10 mouse cellular contexts compared by ENCODE assay signal in genomic region chr5:72904903-72905790, GRCm38 (mm10). TPM values are rescaled to one million over a fixed set of nuclear protein-coding genes. Genes with fewer than 3 reads are reported as not detected.
DNase-seq lines count a peak whose midpoint lies in the region; ATAC-seq and TF ChIP-seq lines count a peak whose summit lies in the region.
"Had no signal": no experiment of that assay in that cellular context is flagged by ENCODE, and none has a peak within 500 bp of the region (broad histone marks: within the 10 kb centered on the region; RNA-seq: fewer than 3 reads in every experiment).

No protein-coding gene starts in this region.

- no peak for DNase-seq in testis, postnatal 14 days (ENCODE audit: low spot score)
- DNase-seq in heart, adult 11 months = peak; percentile 96
- DNase-seq in hindbrain, postnatal 0 days (ENCODE audit: low spot score) = no peak
- DNase-seq in right cerebral cortex, postnatal 10 days (ENCODE audit: low spot score in 2 of 2) = no peak
- no peak for DNase-seq in urinary bladder, adult 2 months (ENCODE audit: low spot score)
- DNase-seq: layer of hippocampus, adult 9-11 months had no signal

- H3K9me3 ChIP-seq in intestine, embryonic 16.5 days (ENCODE audit: control insufficient read depth, low read length) = no peaks in the 10 kb centered on the region
- H3K9me3 ChIP-seq in hindbrain, postnatal 0 days (ENCODE audit: low read length) = no peaks in the 10 kb centered on the region
- H3K9me3 ChIP-seq: midbrain, embryonic 15.5 days had no signal

- H3K27me3 ChIP-seq in testis, adult 2 months (ENCODE audit: control insufficient read depth, insufficient read depth, low read length) = no peaks in the 10 kb centered on the region
- H3K27me3 ChIP-seq in intestine, embryonic 16.5 days (replicated peaks; ENCODE audit: control insufficient read depth, insufficient read depth, low read length) = no peaks in the 10 kb centered on the region
- H3K27me3 ChIP-seq in hindbrain, postnatal 0 days (ENCODE audit: insufficient read depth, low read length) = no peaks in the 10 kb centered on the region
- H3K27me3 ChIP-seq: midbrain, embryonic 15.5 days had no signal

- no peak for TF ChIP-seq POLR2A in testis, adult 2 months (IDR thresholded peaks at IDR 0.05; ENCODE audit: control insufficient read depth, low read depth, low read length)

- 66% methylated on average over 18 of the region's 18 CpGs for WGBS in intestine, embryonic 16.5 days
- 82% methylated on average over 18 of the region's 18 CpGs for WGBS in hindbrain, postnatal 0 days

- H3K4me2 ChIP-seq in intestine, embryonic 16.5 days (ENCODE audit: low read depth, low read length) = no peak overlapping the region
- H3K4me2 ChIP-seq in hindbrain, postnatal 0 days (ENCODE audit: low read depth, low read length) = no peak overlapping the region
- H3K4me2 ChIP-seq: midbrain, embryonic 15.5 days had no signal

- no peak overlapping the region for H3K27ac ChIP-seq in testis, adult 2 months (ENCODE audit: control insufficient read depth, insufficient read depth, low read depth, low read length)
- no peak overlapping the region for H3K27ac ChIP-seq in intestine, embryonic 16.5 days (ENCODE audit: low read length)
- H3K27ac ChIP-seq in hindbrain, postnatal 0 days = no peak overlapping the region
- H3K27ac ChIP-seq: midbrain, embryonic 15.5 days had no signal

- no peaks in the 10 kb centered on the region for H3K36me3 ChIP-seq in testis, adult 2 months (ENCODE audit: control insufficient read depth, insufficient read depth, low read length)
- H3K36me3 ChIP-seq in intestine, embryonic 16.5 days (ENCODE audit: control insufficient read depth, insufficient read depth, low read length) = no peaks in the 10 kb centered on the region
- no peaks in the 10 kb centered on the region for H3K36me3 ChIP-seq in hindbrain, postnatal 0 days (ENCODE audit: insufficient read depth, low read length)
- H3K36me3 ChIP-seq: midbrain, embryonic 15.5 days had no signal

- peak; percentile 56; the same call in 1 of the 2 replicates for ATAC-seq in intestine, embryonic 16.5 days
- no peak for ATAC-seq in hindbrain, postnatal 0 days
- no peak for ATAC-seq in inflammation-experienced regulatory T-cells, adult 6 months
- ATAC-seq: midbrain, embryonic 15.5 days had no signal

- peak overlapping the region; percentile 80 for H3K4me3 ChIP-seq in testis, adult 2 months (ENCODE audit: control insufficient read depth, low read depth, low read length)
- H3K4me3 ChIP-seq in intestine, embryonic 16.5 days (ENCODE audit: low read length) = no peak overlapping the region
- no peak overlapping the region for H3K4me3 ChIP-seq in hindbrain, postnatal 0 days (ENCODE audit: low read length)
- H3K4me3 ChIP-seq: midbrain, embryonic 15.5 days had no signal

- no peak for TF ChIP-seq CTCF in testis, adult 2 months (IDR thresholded peaks at IDR 0.05; ENCODE audit: control insufficient read depth, insufficient read depth, insufficient replicate concordance, low read depth, low read length)
- TF ChIP-seq CTCF in hindbrain, postnatal 0 days (IDR thresholded peaks at IDR 0.05; ENCODE audit: low read depth) = no peak

- peaks cover 2% of the 10 kb centered on the region; the same call in 1 of the 2 replicates for H3K4me1 ChIP-seq in testis, adult 2 months (ENCODE audit: control insufficient read depth, insufficient read depth, low read length)
- H3K4me1 ChIP-seq in intestine, embryonic 16.5 days (ENCODE audit: control insufficient read depth, insufficient read depth, low read length) = no peaks in the 10 kb centered on the region
- H3K4me1 ChIP-seq in hindbrain, postnatal 0 days (ENCODE audit: insufficient read depth, low read length) = no peaks in the 10 kb centered on the region
- H3K4me1 ChIP-seq: midbrain, embryonic 15.5 days had no signal

- no peak overlapping the region for H3K9ac ChIP-seq in intestine, embryonic 16.5 days (ENCODE audit: low read depth, low read length)
- no peak overlapping the region for H3K9ac ChIP-seq in hindbrain, postnatal 0 days (replicated peaks; ENCODE audit: low read length)
- H3K9ac ChIP-seq: midbrain, embryonic 15.5 days had no signal

RNA-seq across cellular contexts. Expression of gene Slain2, which starts 9.0 kb away (rescaled TPM):
- 173 and 180 TPM in 2 replicates for polyA plus RNA-seq in testis, adult 2 months (2012; rRNA removed)
- polyA plus RNA-seq in intestine, embryonic 16.5 days (2015; fragmentation: Nextera tagmentation; extraction: Ambion mirVana) = 7.8 and 9.1 TPM in 2 replicates
- 37.4 and 37.5 TPM in 2 replicates for total RNA-seq in hindbrain, postnatal 0 days (2014; rRNA removed)
- 10.0 and 11.2 TPM in 2 replicates for polyA plus RNA-seq in hindbrain, postnatal 0 days (2015; fragmentation: Nextera tagmentation; extraction: Ambion mirVana)
- 10 to 100 TPM; 12.3 to 13.3 (median 12.6) TPM for polyA plus RNA-seq in inflammation-experienced regulatory T-cells, adult 6 months (2017; shearing (Covaris generic))
- 23.3 and 32.3 TPM in 2 replicates for polyA plus RNA-seq in urinary bladder, adult 2 months (2012; rRNA removed)

RNA-seq across cellular contexts. Expression of gene Tec, which starts 36.9 kb away (rescaled TPM):
- polyA plus RNA-seq in testis, adult 2 months (2012; rRNA removed) = 0.77 and 0.88 TPM in 2 replicates
- polyA plus RNA-seq in intestine, embryonic 16.5 days (2015; fragmentation: Nextera tagmentation; extraction: Ambion mirVana) = 14.9 and 15.0 TPM in 2 replicates
- 3.0 and 4.9 TPM in 2 replicates for total RNA-seq in hindbrain, postnatal 0 days (2014; rRNA removed)
- 3.6 and 5.0 TPM in 2 replicates for polyA plus RNA-seq in hindbrain, postnatal 0 days (2015; fragmentation: Nextera tagmentation; extraction: Ambion mirVana)
- polyA plus RNA-seq in inflammation-experienced regulatory T-cells, adult 6 months (2017; shearing (Covaris generic)) = 10 to 100 TPM in 2 of 3 experiments, 1 to 10 TPM in 1; 9.2 to 14.7 (median 10.2) TPM
- 4.9 and 5.0 TPM in 2 replicates for polyA plus RNA-seq in urinary bladder, adult 2 months (2012; rRNA removed)
